Mouse (Mus musculus): Measurements from ENCODE around the gene Tomm6. TPM values are rescaled to one million over a fixed set of nuclear protein-coding genes. Genes with fewer than 3 reads are reported as not detected.
"Not testable (repeated sequence)": the region's sequence is repeated elsewhere in the genome, so short reads cannot be mapped to it uniquely, and the experiment has no call there.

The Tomm6 gene
- polyA plus RNA-seq, 1 experiment = 167 TPM

DNA sequence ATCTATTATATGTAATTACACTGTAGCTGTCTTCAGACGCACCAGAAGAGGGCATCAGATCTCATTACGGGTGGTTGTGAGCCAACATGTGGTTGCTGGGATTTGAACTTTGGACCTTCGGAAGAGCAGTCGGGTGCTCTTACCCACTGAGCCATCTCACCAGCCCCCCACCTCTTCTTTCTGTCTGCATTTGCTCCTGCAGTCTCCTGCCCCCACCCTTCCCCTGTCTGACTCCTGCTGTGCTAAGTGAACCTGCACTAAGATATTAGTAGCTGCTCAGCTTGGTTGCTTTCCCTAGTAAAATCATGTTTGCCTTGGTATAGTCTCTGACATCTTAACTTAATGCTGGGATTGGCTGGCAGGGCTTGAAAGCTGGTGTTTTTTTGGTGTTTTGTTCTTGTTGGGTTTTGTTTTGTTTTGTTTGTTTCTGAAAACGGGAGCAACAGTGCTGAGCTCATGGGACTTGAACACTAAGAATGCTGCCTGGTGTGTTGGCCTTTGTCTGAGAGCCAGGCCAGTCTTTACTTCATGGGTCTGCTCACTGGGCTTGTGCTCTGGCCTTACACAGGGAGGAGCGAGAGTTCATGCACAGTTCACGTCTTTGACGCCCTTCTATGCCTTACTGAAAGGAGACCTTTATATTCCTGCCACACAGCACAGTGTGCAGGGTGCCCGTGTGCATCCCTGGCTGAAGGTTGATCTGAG lies 25.0 kb downstream of the Tomm6 start:
- no peak overlapping the region for H3K4me3 ChIP-seq (ENCODE audit: insufficient read depth, low read length)
- H3K27ac ChIP-seq (ENCODE audit: insufficient read depth, low read length) = no peak overlapping the region
- H3K4me1 ChIP-seq (ENCODE audit: control insufficient read depth, insufficient read depth, low read length) = no peaks in the 10 kb centered on the region
- TF ChIP-seq CTCF (IDR thresholded peaks at IDR 0.05; ENCODE audit: extremely low read depth, insufficient read depth, low read length) (no peak), POLR2A (IDR thresholded peaks at IDR 0.05; ENCODE audit: extremely low read depth, insufficient read depth, low read length) (no peak)

- H3K27ac ChIP-seq (ENCODE audit: insufficient read depth, low read length) = no peak overlapping the region
- H3K4me1 ChIP-seq (ENCODE audit: control insufficient read depth, insufficient read depth, low read length) = no peaks in the 10 kb centered on the region
- no peak for TF ChIP-seq CTCF (IDR thresholded peaks at IDR 0.05; ENCODE audit: extremely low read depth, insufficient read depth, low read length)
- no peak for TF ChIP-seq POLR2A (IDR thresholded peaks at IDR 0.05; ENCODE audit: extremely low read depth, insufficient read depth, low read length)
- H3K4me3 ChIP-seq (ENCODE audit: insufficient read depth, low read length) = no peak overlapping the region
Measured at GRCm38 (mm10) chr17:47658741-47659243, 29.4 kb downstream of the Tomm6 start.

DNA sequence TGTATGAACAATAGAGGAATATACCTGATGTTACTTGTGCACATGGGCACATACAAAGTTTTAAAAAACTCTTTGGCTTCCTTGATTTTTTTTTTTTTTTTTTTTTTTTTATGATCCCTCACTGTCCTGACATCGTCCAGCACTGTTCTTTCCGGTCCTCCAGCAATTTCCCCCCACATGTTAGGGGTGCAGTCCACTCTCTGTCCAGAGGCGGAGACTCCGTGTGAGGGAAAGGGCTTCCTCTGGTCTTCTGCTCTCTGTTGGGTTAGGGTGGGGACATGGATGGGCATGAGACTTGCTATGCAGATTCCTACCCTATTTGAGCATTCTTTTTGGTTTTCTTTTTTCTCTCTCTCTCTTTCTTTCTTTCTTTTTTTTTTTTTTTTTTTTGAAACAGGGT lies 30.3 kb downstream of the Tomm6 start:
- Histone ChIP-seq H3K4me1 (ENCODE audit: control insufficient read depth, insufficient read depth, low read length) (no peaks in the 10 kb centered on the region), H3K4me3 (ENCODE audit: insufficient read depth, low read length) (no peak overlapping the region), H3K27ac (ENCODE audit: insufficient read depth, low read length) (no peak overlapping the region)
- TF ChIP-seq POLR2A (IDR thresholded peaks at IDR 0.05; ENCODE audit: extremely low read depth, insufficient read depth, low read length) (no peak), CTCF (IDR thresholded peaks at IDR 0.05; ENCODE audit: extremely low read depth, insufficient read depth, low read length) (no peak)

DNA sequence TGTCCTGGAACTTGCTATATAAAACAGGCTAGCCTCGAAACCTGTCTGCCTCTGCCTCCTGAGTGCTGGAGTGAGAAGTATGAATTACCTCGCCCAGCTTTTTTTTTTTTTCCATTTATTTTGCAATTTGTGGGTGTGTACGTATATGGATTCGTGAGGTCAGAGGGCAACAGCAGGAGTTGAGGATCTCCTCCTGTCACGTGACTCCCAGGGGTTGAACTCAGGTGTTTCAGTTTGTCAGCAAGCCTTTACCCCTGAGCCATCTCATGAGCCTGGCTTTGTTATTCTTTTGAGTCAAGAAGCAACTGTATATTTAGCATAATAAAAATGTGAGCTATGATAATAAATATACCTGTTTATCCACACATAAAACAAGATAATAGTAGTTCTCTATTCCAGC lies 32.5 kb downstream of the Tomm6 start:
- no peak for TF ChIP-seq CTCF (IDR thresholded peaks at IDR 0.05; ENCODE audit: extremely low read depth, insufficient read depth, low read length)
- no peak for TF ChIP-seq POLR2A (IDR thresholded peaks at IDR 0.05; ENCODE audit: extremely low read depth, insufficient read depth, low read length)
- H3K4me3 ChIP-seq (ENCODE audit: insufficient read depth, low read length) = no peak overlapping the region
- H3K4me1 ChIP-seq (ENCODE audit: control insufficient read depth, insufficient read depth, low read length) = no peaks in the 10 kb centered on the region
- no peak overlapping the region for H3K27ac ChIP-seq (ENCODE audit: insufficient read depth, low read length)

GRCm38 (mm10) chr17:47654346-47654745 lies 33.8 kb downstream of the Tomm6 start:
- not testable (repeated sequence) for H3K4me3 ChIP-seq (ENCODE audit: insufficient read depth, low read length); H3K27ac ChIP-seq (ENCODE audit: insufficient read depth, low read length); H3K4me1 ChIP-seq (ENCODE audit: control insufficient read depth, insufficient read depth, low read length)

- Histone ChIP-seq H3K4me1 (ENCODE audit: control insufficient read depth, insufficient read depth, low read length) (no peaks in the 10 kb centered on the region), H3K27ac (ENCODE audit: insufficient read depth, low read length) (no peak overlapping the region), H3K4me3 (ENCODE audit: insufficient read depth, low read length) (no peak overlapping the region)
- TF ChIP-seq POLR2A (IDR thresholded peaks at IDR 0.05; ENCODE audit: extremely low read depth, insufficient read depth, low read length) (no peak), CTCF (IDR thresholded peaks at IDR 0.05; ENCODE audit: extremely low read depth, insufficient read depth, low read length) (no peak)
Measured at GRCm38 (mm10) chr17:47651953-47652352, 36.2 kb downstream of the Tomm6 start.

- TF ChIP-seq POLR2A (IDR thresholded peaks at IDR 0.05; ENCODE audit: extremely low read depth, insufficient read depth, low read length) = no peak
Measured at GRCm38 (mm10) chr17:47648966-47649365, 39.2 kb downstream of the Tomm6 start.

DNA sequence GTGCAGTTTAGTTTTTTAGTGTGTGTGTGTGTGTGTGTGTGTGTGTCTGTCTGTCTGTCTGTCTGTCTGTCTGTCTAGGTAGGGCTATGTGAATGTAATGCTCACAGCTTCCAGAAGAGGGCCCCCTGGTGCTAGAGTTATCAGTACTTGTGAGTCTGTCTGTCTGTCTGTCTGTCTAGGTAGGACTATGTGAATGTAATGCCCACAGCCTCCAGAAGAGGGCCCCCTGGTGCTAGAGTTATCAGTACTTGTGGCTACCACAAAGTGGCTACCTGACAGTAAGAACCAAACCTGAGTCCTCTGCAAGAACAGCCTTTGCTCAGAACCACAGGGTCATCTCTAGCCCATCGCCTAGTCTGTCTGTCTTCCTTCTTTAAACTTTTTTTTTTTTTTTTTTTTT lies 41.5 kb downstream of the Tomm6 start:
- TF ChIP-seq CTCF (IDR thresholded peaks at IDR 0.05; ENCODE audit: extremely low read depth, insufficient read depth, low read length) (peak; percentile 58), POLR2A (IDR thresholded peaks at IDR 0.05; ENCODE audit: extremely low read depth, insufficient read depth, low read length) (no peak)

More at GRCm38 (mm10) chr17:47648966-47649365, 39.2 kb downstream of the Tomm6 start:
- Histone ChIP-seq H3K27ac (ENCODE audit: insufficient read depth, low read length) (no peak overlapping the region), H3K4me3 (ENCODE audit: insufficient read depth, low read length) (no peak overlapping the region), H3K4me1 (ENCODE audit: control insufficient read depth, insufficient read depth, low read length) (no peaks in the 10 kb centered on the region)

DNA sequence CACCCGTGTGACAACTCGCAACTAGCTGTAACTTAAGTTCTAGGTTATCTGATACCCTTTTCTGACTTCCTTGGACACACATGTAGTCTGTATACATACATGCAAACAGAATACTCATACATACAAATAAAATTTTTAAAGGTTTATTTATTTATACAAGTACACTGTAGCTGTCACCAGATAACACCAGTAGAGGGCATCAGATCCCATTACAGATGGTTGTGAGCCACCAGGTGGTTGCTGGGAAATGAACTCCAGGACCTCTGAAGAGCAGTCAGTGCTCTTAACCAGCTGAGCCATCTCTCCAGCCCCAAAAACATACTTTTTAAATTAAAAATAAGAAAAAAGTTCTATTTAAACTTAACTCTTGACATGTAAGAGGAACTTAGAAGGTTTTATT lies 45.2 kb downstream of the Tomm6 start:
- TF ChIP-seq CTCF (IDR thresholded peaks at IDR 0.05; ENCODE audit: extremely low read depth, insufficient read depth, low read length) (no peak), POLR2A (IDR thresholded peaks at IDR 0.05; ENCODE audit: extremely low read depth, insufficient read depth, low read length) (no peak)
- H3K27ac ChIP-seq (ENCODE audit: insufficient read depth, low read length) = no peak overlapping the region
- no peaks in the 10 kb centered on the region for H3K4me1 ChIP-seq (ENCODE audit: control insufficient read depth, insufficient read depth, low read length)
- H3K4me3 ChIP-seq (ENCODE audit: insufficient read depth, low read length) = no peak overlapping the region

More for the DNA sequence above, 41.5 kb downstream of the Tomm6 start:
- H3K4me3 ChIP-seq (ENCODE audit: insufficient read depth, low read length) = no peak overlapping the region
- no peak overlapping the region for H3K27ac ChIP-seq (ENCODE audit: insufficient read depth, low read length)
- no peaks in the 10 kb centered on the region for H3K4me1 ChIP-seq (ENCODE audit: control insufficient read depth, insufficient read depth, low read length)

Other genes with a start within 250 kb of the Tomm6 start
- 25.9 and 28.0 TPM in 2 replicates for gene Taf8, start 186.1 kb downstream of the Tomm6 start, polyA plus RNA-seq (2012; rRNA removed)
- gene Ccnd3, start 183.3 kb downstream of the Tomm6 start, polyA plus RNA-seq (2012; rRNA removed) = 31.3 and 32.5 TPM in 2 replicates
- gene Bysl, start 76.9 kb downstream of the Tomm6 start, polyA plus RNA-seq (2012; rRNA removed) = 17.0 and 17.6 TPM in 2 replicates
- 32.6 and 34.0 TPM in 2 replicates for gene Med20, start 76.8 kb downstream of the Tomm6 start, polyA plus RNA-seq (2012; rRNA removed)
- gene Gm20517, start 76.8 kb downstream of the Tomm6 start, polyA plus RNA-seq (2012; rRNA removed) = 1.9 and 2.9 TPM in 2 replicates
- gene Usp49, start 57.7 kb downstream of the Tomm6 start, polyA plus RNA-seq (2012; rRNA removed) = 12.4 and 12.5 TPM in 2 replicates
- 35.9 and 40.2 TPM in 2 replicates for gene Frs3, start 644 bp upstream of the Tomm6 start, polyA plus RNA-seq (2012; rRNA removed)
- gene Gm21981, start 6.1 kb upstream of the Tomm6 start, polyA plus RNA-seq (2012; rRNA removed) = 5.8 and 6.7 TPM in 2 replicates
- 0.59 and 1.3 TPM in 2 replicates for gene Prickle4, start 6.3 kb upstream of the Tomm6 start, polyA plus RNA-seq (2012; rRNA removed)
- gene Pgc, start 38.5 kb upstream of the Tomm6 start, polyA plus RNA-seq (2012; rRNA removed) = not detected in 2 replicates
- gene Tfeb, start 48.6 kb upstream of the Tomm6 start, polyA plus RNA-seq (2012; rRNA removed) = 11.1 and 11.4 TPM in 2 replicates
- 1.5 and 2.1 TPM in 2 replicates for gene Mdfi, start 146.3 kb upstream of the Tomm6 start, polyA plus RNA-seq (2012; rRNA removed)
- 44.5 and 48.1 TPM in 2 replicates for gene Foxp4, start 236.3 kb upstream of the Tomm6 start, polyA plus RNA-seq (2012; rRNA removed)